Mouse (Mus musculus) limb, embryonic 11.5 days (tissue): Measurements from ENCODE around the gene Zfp609. TPM values are rescaled to one million over a fixed set of nuclear protein-coding genes. Genes with fewer than 3 reads are reported as not detected.

Experiments used
- ATAC-seq: fragments of 200-750 bp; cut with Nextera tagmentation; 2 replicates; pipeline ENCODE4 v1.8.0; 2017; ENCODE audit warnings: low read depth; ENCODE audit not compliant: insufficient number of reproducible peaks, low FRiP score, low TSS enrichment
- DNase-seq: peaks from one replicate; pipeline ENCODE4 v3.0.0-alpha.2; 2015; ENCODE audit warnings: low spot score
- H3K27ac ChIP-seq: fragments of 300-500 bp; sonication (generic); replicated peaks from 2 replicates; pipeline ENCODE4 v1.5.1; 2014; ENCODE audit warnings: low read depth, mild to moderate bottlenecking, low read length
- H3K27me3 ChIP-seq: fragments of 300-500 bp; sonication (generic); 2 replicates; pipeline ENCODE4 v1.6.1; 2014; ENCODE audit warnings: mild to moderate bottlenecking, low read length, mixed read lengths; ENCODE audit not compliant: control insufficient read depth, insufficient read depth
- H3K36me3 ChIP-seq: fragments of 300-500 bp; sonication (generic); 2 replicates; pipeline ENCODE4 v1.6.1; 2014; ENCODE audit warnings: mild to moderate bottlenecking, low read length, moderate library complexity, mixed read lengths; ENCODE audit not compliant: control insufficient read depth, insufficient read depth
- H3K4me1 ChIP-seq: fragments of 300-500 bp; sonication (generic); 2 replicates; pipeline ENCODE4 v1.6.1; 2014; ENCODE audit warnings: low read length, mixed read lengths; ENCODE audit not compliant: control insufficient read depth, insufficient read depth
- H3K4me2 ChIP-seq: fragments of 300-500 bp; sonication (generic); 2 replicates; pipeline ENCODE4 v1.6.1; 2014; ENCODE audit warnings: low read depth, mild to moderate bottlenecking, moderate library complexity; ENCODE audit not compliant: severe bottlenecking
- H3K4me3 ChIP-seq: fragments of 300-500 bp; sonication (generic); 2 replicates; pipeline ENCODE4 v1.5.1; 2014; ENCODE audit warnings: low read depth, low read length
- H3K9ac ChIP-seq: fragments of 300-500 bp; sonication (generic); 2 replicates; pipeline ENCODE4 v1.6.1; 2014; ENCODE audit warnings: mild to moderate bottlenecking, low read length
- H3K9me3 ChIP-seq: fragments of 300-500 bp; sonication (generic); 2 replicates; pipeline ENCODE4 v1.6.1; 2016; ENCODE audit warnings: low read length; ENCODE audit not compliant: control insufficient read depth
- WGBS: fragments of 180-500 bp; shearing (Covaris S2); extraction: QIAGEN DNeasy Blood & Tissue Kit; methylation state at CpG from one replicate; pipeline ENCODE4 v1.1.7; 2014; 5-methylcytosine and 5-hydroxymethylcytosine counted together
- polyA plus RNA-seq: library from polyadenylated mRNA; unstranded; fragments of >200 nt; fragmentation: Nextera tagmentation; extraction: Ambion mirVana; gene quantifications from 2 replicates; pipeline ENCODE4 v1.2.1, GENCODE M21; 2014

The Zfp609 gene
- polyA plus RNA-seq, 1 experiment from 2014 or later = 7.3 TPM

DNA sequence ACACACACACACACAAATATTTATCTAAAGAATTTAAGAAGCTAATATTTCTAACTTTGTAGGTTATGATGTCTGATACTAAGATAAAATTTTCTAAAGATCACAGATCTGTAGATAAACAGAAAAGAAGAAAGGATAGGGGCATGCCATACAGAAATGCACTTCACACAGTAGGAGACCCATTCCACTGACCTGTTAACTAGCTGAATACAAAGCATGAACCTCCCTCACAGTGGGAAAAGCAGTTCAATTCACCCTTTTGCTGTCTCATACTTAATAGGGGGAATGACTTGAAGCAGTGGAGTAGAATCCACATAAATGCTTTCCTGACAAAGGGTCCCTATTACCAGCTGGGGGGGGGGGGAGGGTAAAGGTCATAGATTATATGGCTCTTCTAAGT, 6.3 kb upstream of the Zfp609 start:
- Histone ChIP-seq H3K4me2 (no peak overlapping the region), H3K36me3 (no peaks in the 10 kb centered on the region), H3K9me3 (no peaks in the 10 kb centered on the region), H3K4me1 (no peaks in the 10 kb centered on the region), H3K27ac (no peak overlapping the region), H3K27me3 (no peaks in the 10 kb centered on the region), H3K4me3 (no peak overlapping the region), H3K9ac (no peak overlapping the region)
- DNase-seq = no peak
- ATAC-seq = no peak

DNA sequence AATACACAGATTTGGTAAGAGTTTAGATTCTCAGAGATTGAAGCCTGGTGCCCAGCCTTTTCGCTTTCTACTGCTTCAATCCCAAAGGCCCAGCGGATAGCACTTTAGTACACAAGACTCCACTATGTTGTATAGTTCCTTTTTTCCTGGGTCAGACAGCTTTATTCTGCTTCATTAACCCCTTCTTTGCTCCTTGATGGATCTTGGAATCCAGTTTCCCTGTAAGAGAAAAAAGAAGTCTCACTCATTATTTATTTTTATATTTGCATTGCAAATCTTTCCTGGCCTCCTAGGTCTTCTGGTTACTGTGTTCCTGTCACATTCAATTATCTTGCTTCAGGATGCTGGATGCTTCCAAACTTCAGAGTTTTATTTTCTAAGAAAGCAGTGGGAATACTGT, 5.9 kb upstream of the Zfp609 start:
- Histone ChIP-seq H3K4me1 (no peaks in the 10 kb centered on the region), H3K4me3 (no peak overlapping the region), H3K4me2 (no peak overlapping the region), H3K9ac (no peak overlapping the region), H3K9me3 (no peaks in the 10 kb centered on the region), H3K27me3 (no peaks in the 10 kb centered on the region), H3K27ac (no peak overlapping the region), H3K36me3 (no peaks in the 10 kb centered on the region)
- DNase-seq = no peak
- WGBS = 88% methylated on average over 2 of the region's 2 CpGs
- no peak for ATAC-seq

DNA sequence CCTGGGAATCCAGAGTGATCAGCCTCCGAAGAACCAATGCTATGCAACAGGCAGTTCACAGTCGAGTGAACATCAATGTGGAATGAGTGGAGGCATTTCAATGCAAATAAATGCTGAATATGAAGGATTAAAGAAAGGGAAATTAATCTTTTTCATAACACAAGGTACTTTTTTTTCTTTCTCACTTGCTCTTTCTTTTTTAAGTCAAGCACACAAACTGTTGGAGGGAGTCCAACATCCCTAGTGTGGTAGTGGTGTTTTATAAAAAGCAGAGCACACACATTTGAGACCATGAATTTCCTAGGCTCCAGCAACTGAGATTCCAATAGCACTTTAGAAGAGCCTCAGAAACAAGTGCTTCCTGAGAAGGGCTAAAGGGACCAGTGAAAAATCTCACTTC, 4.7 kb upstream of the Zfp609 start:
- no peak overlapping the region for H3K27ac ChIP-seq
- no peak overlapping the region for H3K9ac ChIP-seq
- 81% methylated on average over 2 of the region's 2 CpGs for WGBS
- H3K4me2 ChIP-seq = no peak overlapping the region
- no peak overlapping the region for H3K4me3 ChIP-seq
- no peaks in the 10 kb centered on the region for H3K4me1 ChIP-seq
- H3K27me3 ChIP-seq = no peaks in the 10 kb centered on the region
- no peaks in the 10 kb centered on the region for H3K36me3 ChIP-seq
- H3K9me3 ChIP-seq = no peaks in the 10 kb centered on the region
- ATAC-seq (no peak), DNase-seq (no peak)

DNA sequence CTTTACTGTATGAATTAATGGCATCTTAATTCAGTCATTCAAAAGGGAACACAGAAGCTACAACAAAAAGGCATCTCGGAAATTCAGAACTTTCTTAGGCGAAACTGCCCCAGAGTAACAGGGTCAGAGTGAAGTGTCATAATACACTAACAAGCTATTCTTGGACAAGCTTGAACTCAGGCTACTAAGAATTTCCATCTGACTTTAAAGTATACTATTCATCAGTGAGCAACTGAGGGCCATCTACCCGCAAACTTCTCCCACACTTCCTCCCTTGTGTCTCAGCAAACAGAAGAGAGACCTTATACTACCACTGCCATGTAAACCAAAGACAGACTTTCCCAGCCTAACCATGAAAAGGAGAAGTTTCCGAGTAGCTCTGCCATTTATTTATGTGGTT, 3.8 kb upstream of the Zfp609 start:
- no peak for ATAC-seq
- H3K4me1 ChIP-seq = no peaks in the 10 kb centered on the region

DNA sequence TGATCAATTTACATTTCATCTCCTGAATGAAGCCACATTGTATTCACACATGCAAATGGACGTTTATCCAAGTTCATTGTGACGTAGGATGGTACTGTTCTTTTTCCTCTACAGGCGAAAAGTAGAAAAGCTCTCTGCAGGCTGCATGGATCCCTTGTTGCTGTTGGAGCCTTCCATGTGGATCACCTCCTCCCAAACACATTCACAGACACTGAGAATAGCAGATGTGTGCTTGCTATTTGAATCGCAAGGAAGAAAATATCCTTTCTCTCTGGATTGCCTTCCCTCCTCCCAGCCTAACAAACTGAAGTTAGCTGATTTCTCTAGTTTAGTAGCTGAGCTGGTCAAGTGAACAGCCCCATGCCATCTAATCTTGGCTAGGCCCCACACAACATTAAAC, 2.9 kb upstream of the Zfp609 start:
- ATAC-seq (no peak), DNase-seq (no peak)

More for the DNA sequence above, 3.8 kb upstream of the Zfp609 start:
- H3K27ac ChIP-seq = no peak overlapping the region
- 82% methylated on average over 4 of the region's 4 CpGs for WGBS
- no peak overlapping the region for H3K4me2 ChIP-seq
- H3K9me3 ChIP-seq = no peaks in the 10 kb centered on the region
- no peak for DNase-seq
- H3K9ac ChIP-seq = no peak overlapping the region
- H3K36me3 ChIP-seq = no peaks in the 10 kb centered on the region
- H3K4me3 ChIP-seq = no peak overlapping the region
- no peaks in the 10 kb centered on the region for H3K27me3 ChIP-seq

DNA sequence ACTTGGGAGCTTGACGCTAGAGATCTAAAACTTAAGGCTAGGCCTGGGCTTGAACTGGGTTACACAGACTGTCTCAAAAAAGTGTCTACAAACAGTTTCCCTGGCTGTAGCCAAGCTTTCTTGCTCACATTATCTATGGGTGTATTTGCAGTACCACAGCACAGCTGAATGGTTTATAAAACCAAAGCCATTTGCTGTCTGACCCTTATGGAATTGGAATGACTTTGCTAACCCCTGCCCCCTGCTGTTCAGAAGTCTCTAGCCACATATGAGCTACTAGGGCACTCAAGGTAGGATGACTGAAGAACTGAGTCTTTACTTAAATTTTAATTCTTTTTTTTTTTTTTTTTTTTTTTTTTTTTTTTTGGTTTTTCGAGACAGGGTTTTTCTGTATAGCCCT, 2.0 kb upstream of the Zfp609 start:
- peaks cover 3% of the 10 kb centered on the region; the same call in 1 of the 2 replicates for H3K4me1 ChIP-seq
- no peak overlapping the region for H3K27ac ChIP-seq
- no peak overlapping the region for H3K4me2 ChIP-seq
- H3K9me3 ChIP-seq = no peaks in the 10 kb centered on the region
- no peaks in the 10 kb centered on the region for H3K27me3 ChIP-seq
- WGBS = 86% methylated on average over 1 of the region's 2 CpGs
- no peak overlapping the region for H3K9ac ChIP-seq
- H3K4me3 ChIP-seq = no peak overlapping the region
- DNase-seq (peak; percentile 56), ATAC-seq (no peak)
- H3K36me3 ChIP-seq = no peaks in the 10 kb centered on the region

More for the DNA sequence above, 2.9 kb upstream of the Zfp609 start:
- Histone ChIP-seq H3K9ac (no peak overlapping the region), H3K9me3 (no peaks in the 10 kb centered on the region), H3K4me2 (no peak overlapping the region), H3K36me3 (no peaks in the 10 kb centered on the region), H3K27me3 (no peaks in the 10 kb centered on the region), H3K27ac (no peak overlapping the region), H3K4me1 (peaks cover 3% of the 10 kb centered on the region; the same call in 1 of the 2 replicates), H3K4me3 (no peak overlapping the region)
- 86% methylated on average over 4 of the region's 4 CpGs for WGBS

DNA sequence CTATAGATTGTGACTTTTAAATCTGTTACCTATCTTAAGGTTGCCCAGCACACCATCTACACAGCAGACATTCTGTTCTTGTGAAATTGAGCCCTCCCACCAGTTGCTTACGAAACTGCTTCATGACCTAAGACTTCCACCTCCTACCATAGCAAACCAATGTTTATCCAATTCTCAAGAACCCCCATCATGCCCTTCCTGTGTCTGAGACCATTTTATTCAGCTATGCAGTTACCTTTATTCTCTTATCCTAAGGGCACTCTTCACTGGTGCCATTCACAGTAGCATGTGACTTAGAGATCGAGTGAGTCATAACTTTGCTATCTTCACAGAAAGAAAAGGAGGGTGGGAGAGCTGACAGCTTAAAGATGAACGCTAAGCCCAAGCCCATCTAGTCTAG, 1.1 kb upstream of the Zfp609 start:
- H3K36me3 ChIP-seq = no peaks in the 10 kb centered on the region
- DNase-seq (no peak), ATAC-seq (no peak)
- H3K4me3 ChIP-seq = peak overlapping the region; percentile 77; the same call in 1 of the 2 replicates
- peak overlapping the region; percentile 57 for H3K4me2 ChIP-seq
- no peaks in the 10 kb centered on the region for H3K27me3 ChIP-seq
- H3K27ac ChIP-seq = no peak overlapping the region
- peaks cover 7% of the 10 kb centered on the region; the same call in 1 of the 2 replicates for H3K4me1 ChIP-seq
- H3K9me3 ChIP-seq = no peaks in the 10 kb centered on the region
- WGBS = 59% methylated on average over 3 of the region's 3 CpGs
- no peak overlapping the region for H3K9ac ChIP-seq

DNA sequence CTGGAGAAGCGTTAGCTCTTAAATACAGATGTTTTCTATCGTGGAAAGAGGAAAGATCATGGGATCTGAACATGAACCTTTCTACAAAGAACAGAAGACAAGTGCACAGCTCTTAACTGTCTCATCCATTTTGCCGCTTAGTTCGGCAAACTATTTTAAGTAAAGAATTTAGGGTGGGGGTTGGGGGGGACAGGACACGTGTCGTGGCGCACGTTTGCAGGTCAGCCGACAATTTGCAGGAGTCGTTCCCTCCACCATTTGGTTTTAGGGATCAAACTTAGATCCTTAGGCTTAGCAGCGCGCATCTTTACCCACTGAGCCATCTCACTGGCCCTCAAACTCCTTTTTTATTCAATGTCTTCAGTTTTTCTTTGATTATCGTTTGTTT, 646 bp upstream of the Zfp609 start:
- WGBS = 2% methylated on average over 13 of the region's 13 CpGs
- H3K36me3 ChIP-seq = no peaks in the 10 kb centered on the region
- no peaks in the 10 kb centered on the region for H3K9me3 ChIP-seq
- DNase-seq (no peak), ATAC-seq (no peak)
- peaks cover 9% of the 10 kb centered on the region; the same call in 1 of the 2 replicates for H3K4me1 ChIP-seq
- H3K9ac ChIP-seq = peak overlapping the region; percentile 97
- H3K27ac ChIP-seq = no peak overlapping the region
- no peaks in the 10 kb centered on the region for H3K27me3 ChIP-seq
- peak overlapping the region; percentile 57 for H3K4me2 ChIP-seq
- H3K4me3 ChIP-seq = peak overlapping the region; percentile 77
